Mouse (Mus musculus) c-Kit-positive CD71-negative TER-119-negative erythroid progenitor cells, embryonic 14.5 days (primary cell): ENCODE data around the gene A930009A15Rik.

ENCODE experiments used
- DNase-seq: peaks from one replicate; pipeline ENCODE4 v3.0.0-alpha.2; 2013; ENCODE audit warnings: low read depth

The A930009A15Rik gene

GRCm38 (mm10) chr10:115581971-115582370 lies 12.2 kb downstream of the A930009A15Rik start:
- no peak for DNase-seq

DNA sequence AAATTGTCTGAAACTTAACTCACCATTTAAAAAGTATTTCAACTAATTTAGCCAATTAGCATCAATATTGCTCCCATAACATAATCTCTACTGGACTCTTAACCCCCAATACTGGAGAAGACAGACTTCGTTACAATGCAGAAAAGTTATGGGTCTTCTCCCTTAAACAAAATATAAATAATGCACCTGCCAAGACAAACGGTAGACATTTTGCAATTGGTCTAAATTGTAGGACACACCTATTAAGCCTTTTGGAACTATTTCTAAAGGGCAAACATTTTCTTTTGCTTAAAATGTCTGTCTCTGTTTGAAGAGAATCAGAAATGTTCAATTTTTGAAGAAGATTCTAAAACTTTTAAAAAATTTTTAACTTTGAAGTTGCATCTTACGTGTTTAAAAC lies 13.3 kb downstream of the A930009A15Rik start:
- no peak for DNase-seq

DNA sequence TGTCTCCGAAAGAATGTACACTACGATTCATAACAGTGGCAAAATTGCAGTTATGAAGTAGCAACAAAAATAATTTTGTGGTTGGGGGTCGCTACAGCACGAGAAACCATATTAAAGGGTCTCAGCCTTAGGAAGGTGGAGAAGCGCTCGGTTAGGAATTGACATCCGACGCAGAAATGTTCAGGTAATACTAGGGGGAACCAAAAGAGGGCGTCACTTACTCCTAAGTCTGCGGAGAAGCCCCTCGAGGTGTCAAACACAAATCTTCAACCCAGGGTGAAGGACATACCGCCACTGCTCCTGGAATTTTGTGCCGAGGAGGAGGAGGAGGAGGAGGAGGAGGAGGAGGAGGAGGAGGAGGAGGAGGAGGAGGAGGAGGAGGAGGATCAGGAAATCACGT lies 14.9 kb downstream of the A930009A15Rik start:
- DNase-seq: no peak

DNA sequence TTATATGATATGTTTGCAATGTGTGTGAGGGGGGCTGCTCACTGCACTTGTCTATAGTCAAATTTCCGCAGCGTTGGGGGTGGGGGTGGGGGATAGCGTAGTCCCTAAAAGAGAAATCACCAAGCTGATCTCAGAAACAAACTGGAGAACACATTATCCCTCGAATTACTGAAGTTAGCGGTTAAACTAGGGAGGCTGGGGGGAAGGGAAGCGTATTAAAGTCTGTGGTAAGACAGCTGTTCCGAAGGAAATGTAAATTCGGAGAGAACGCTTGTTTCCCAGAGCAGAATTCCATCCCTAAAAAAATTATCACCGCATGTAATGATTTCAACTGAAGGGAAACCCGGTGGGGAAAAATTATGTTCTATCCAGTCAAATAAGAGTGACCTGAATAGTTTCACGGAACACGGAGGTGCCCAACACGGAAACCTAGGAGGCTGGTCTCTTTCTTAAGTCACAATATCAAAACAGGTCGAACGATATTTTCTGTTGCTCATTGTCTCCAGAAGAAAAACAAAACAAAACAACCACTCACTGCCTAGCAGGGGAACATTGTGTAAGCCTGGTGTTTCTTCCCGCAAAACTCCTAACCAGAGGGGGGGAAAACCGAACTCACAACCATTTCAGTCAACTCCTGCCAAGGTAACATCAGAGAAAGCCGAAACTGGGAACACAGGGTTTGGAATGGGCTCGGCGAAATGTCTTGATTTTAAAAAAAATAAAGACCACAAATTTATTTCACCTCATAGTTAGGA lies 15.9 kb downstream of the A930009A15Rik start:
- DNase-seq: no peak

GRCm38 (mm10) chr10:115586246-115587231 lies 16.8 kb downstream of the A930009A15Rik start:
- peak; percentile 32 for DNase-seq

- DNase-seq: no peak
Measured at GRCm38 (mm10) chr10:115587301-115587969, 17.6 kb downstream of the A930009A15Rik start, which contains the start of gene Lgr5. TSS of gene Lgr5 (minus strand) at chr10:115587780.

DNA sequence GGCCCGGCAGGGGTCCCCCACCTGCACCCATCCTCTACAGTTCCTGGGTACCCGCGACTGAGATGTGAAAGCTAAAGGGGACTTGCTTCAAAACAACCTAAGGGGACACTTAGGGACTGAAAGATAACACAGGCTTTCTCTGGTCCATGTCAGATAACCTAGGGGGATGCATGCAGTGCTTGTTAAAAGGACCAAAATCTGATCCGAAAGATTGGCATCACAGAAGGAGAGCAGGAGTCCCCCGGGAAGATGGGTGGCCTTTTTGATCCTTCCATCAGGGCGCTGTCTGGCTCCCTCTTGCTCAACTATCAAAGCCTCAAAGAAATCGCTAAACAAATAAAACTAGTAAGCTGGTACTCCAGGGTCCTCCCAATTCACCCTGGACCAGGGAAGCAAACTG lies 18.2 kb downstream of the A930009A15Rik start:
- no peak for DNase-seq

DNA sequence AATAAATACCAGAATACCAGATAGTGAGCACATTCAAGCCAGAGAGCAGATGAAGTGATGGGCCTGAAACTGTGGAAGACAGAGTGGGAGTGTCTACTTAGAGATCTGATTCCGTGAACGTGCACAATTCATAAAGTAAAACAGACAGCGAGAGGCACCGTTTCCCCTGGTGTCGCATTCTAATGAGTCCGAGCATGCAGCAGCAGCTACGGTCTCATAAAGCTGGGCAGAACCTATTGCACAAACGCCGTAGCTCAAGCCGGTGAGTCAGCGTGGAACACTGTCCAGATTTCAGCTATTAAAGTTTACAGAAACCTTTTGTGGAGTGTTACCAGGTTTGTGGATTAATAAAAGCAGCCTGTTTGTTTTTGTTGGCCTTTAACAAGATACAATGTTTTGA lies 23.4 kb downstream of the A930009A15Rik start:
- no peak for DNase-seq

GRCm38 (mm10) chr10:115593651-115594050 lies 23.9 kb downstream of the A930009A15Rik start:
- no peak for DNase-seq

GRCm38 (mm10) chr10:115595748-115596147 lies 26.0 kb downstream of the A930009A15Rik start:
- no peak for DNase-seq

DNA sequence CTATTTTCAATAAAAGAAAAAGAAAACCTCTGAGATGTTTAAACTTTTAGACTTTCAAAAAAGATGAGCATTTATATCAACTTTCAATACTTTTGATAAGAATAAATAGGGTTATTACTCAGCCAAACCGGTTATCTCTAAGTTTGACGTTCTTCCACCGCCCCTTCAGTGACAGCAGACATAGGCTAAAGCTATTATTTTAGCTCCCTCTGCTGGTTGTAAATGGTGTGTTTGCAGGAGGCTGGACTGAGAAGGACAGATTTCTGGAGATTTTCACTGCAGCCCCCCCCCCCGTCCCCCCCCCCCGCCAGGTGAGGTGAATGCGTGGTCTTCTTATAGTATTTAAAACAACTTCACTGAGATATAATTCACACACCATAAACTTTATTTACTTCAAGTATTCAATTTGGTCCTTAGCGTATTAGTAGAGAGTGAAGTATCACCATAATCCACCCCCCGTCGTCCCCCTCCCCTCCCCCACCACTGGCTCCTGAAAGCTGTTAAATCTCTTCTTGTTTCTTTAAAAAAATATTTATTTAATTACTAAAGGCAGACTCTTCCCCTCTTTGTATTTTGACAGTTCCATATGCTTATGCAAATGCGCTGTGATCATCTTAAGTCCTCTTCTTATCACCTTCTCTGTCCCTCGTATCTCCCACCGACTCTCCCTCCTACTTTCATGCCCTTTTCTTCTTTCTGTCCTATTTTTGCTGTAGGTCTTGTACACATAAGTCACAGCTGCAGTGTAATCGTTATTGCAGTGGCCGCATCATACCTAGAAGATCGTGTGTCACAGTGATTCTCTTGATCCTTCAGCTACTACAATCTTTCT lies 47.9 kb downstream of the A930009A15Rik start:
- DNase-seq: peak; percentile 32

DNA sequence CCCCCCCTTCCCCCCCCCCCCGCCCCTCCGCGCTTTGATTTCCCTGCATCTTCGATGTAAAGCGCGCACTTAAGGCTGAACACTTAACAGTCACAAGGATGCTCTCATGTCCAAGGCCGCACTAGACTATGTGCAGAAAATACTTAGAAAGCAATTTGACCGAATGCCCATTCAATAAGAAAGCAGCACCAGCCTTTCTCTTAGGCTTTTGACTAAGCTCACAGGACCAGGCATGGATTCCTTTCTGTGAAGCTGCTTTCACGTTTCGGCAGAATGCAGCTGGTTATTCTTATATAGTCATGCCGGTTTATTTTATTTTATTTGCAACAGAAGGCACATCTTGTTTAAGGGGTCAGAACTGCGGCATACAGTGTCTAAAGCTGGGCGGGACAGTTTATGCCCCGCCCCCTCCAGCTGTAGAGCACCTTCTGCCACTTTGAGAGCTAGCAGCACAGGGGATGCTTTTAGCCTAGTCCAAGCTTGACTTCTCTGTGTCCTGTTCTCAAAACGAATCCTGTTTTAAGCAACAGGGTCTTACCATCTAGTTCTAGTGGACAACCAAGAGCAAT lies 48.6 kb downstream of the A930009A15Rik start:
- no peak for DNase-seq

DNA sequence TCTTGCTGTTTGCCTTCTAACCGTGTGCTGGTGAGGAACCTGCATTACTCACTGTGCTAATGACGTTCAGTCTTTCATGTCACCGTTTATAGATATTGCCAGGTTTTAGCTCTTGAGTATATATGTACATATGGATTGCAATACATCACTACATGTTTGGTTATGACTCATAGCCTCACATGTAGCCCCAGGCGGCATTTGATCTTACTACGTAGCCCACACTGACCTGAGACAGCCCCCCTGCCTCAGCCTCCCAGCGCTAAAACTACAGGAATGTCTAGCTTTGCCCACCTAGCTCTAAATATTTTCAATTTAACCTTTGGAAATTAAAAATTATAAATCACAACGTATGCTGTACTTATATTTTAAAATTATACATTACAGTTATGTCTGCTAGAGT lies 53.7 kb downstream of the A930009A15Rik start:
- no peak for DNase-seq

DNA sequence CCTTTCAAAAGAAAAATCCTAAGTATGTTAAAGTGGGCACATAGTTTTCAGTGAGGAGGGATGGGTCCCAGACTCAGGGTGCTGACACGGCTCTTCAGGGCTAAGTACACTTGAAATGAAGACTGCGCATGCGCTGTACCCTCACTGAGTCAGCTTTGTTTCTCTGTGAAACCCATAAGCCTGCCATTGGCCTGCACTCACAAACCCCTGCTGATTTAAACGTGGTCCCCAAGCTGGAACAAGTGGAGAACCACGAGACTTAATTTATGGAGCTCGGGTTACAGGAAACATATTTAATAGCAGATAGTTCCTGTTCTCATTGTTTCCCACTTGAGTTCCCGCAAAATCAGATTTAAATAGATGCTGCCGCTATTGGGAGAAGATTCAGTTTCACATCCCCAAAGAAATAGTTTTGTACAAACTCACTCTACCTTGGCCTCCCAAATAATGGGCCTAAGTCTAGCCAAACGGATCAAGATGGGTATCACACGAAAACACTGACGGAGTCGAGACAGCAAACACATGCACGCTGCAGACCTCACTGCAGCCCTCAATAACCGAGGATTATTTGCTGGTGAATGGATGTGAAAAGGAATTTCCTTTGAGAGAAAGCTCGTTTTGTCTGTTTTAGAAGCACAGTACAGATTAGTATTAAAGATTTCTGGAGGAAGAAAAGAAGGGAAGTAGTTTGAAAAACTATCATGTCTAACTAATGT lies 54.3 kb downstream of the A930009A15Rik start:
- peak; percentile 5 for DNase-seq

- no peak for DNase-seq
Measured at GRCm38 (mm10) chr10:115624957-115625356, 55.2 kb downstream of the A930009A15Rik start.

DNA sequence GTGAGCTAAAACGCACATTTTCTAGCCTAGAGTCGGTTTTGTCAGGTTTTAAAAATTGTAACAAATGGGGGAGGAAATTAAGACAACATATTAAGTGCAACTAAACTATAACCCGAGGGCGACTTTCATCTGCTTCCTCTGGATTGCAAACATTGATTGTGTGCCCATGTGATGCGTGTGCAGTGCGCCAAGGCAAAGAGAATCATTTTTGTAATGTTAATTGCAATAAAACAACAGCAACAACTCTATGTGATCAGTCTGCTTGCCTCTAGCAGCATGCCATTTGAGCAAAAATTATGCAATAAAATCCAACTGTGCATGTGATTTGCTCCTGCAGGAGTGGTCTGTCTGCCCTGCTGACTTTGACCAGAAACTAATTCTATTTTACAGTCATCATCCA lies 56.9 kb downstream of the A930009A15Rik start:
- no peak for DNase-seq
